Mouse (Mus musculus) kidney, adult 2 months (tissue): ENCODE results near the gene Cfap161.

Source experiments
- CTCF ChIP-seq: fragments of 200-500 bp; conservative IDR thresholded peaks from 2 replicates; pipeline ENCODE4 v1.5.1; 2011; ENCODE audit warnings: low read depth, mild to moderate bottlenecking, control low read depth, low read length, moderate library complexity, mixed read lengths; ENCODE audit not compliant: insufficient read depth, insufficient read length
- POLR2A ChIP-seq: fragments of 200-500 bp; IDR thresholded peaks from one replicate; pipeline ENCODE4 v1.6.1; 2011; ENCODE audit warnings: low read depth, low read length, control low read depth

GRCm38 (mm10) chr7:83813016-83813415 is 18.3 kb upstream of the Cfap161 start:
- TF ChIP-seq CTCF (no peak), POLR2A (no peak)
